Mouse (Mus musculus) ES-Bruce4 (cell line): ENCODE measurements around the gene Pcsk2.

Experiments
- CTCF ChIP-seq: IDR thresholded peaks from one replicate; pipeline ENCODE4 v1.8.1; 2011; ENCODE audit warnings: low read depth, low read length
- EP300 ChIP-seq: IDR thresholded peaks from 2 replicates; pipeline ENCODE4 v1.6.1; 2011; ENCODE audit warnings: low read depth, low read length; ENCODE audit not compliant: insufficient read depth
- POLR2A ChIP-seq: IDR thresholded peaks from one replicate; pipeline ENCODE4 v1.8.1; 2011; ENCODE audit warnings: low read length; ENCODE audit not compliant: insufficient read depth

DNA sequence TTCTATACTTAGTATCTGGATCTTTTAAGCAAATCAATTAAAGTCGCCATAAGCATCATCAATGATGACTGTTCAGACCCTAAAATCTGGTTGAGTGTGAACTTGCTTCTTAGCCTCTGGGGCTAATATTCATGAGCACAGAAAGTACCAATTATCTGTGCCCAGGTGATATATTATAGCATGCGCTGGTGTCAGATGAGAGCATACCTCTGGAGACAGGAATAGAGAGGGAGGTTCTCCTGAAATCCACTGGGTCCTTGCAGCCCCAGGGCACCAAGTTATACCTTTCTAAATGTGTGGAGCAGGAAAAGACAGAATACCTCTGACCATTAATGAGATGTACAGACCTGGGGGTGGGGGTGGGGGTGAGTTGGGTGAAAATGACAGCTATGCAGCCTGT, 234.4 kb downstream of the Pcsk2 start:
- TF ChIP-seq POLR2A, result no peak
- no peak for TF ChIP-seq CTCF
- TF ChIP-seq EP300, result no peak
